Mouse (Mus musculus) spleen, postnatal 10 days (tissue): ENCODE data around the gene Timm22.

Experiments used
- DNase-seq, 2 experiments: peaks; one replicate each; pipeline ENCODE4 v3.0.0; 2021 to 2022; ENCODE audit warnings: low spot score in 2 of 2

The Timm22 gene

DNA sequence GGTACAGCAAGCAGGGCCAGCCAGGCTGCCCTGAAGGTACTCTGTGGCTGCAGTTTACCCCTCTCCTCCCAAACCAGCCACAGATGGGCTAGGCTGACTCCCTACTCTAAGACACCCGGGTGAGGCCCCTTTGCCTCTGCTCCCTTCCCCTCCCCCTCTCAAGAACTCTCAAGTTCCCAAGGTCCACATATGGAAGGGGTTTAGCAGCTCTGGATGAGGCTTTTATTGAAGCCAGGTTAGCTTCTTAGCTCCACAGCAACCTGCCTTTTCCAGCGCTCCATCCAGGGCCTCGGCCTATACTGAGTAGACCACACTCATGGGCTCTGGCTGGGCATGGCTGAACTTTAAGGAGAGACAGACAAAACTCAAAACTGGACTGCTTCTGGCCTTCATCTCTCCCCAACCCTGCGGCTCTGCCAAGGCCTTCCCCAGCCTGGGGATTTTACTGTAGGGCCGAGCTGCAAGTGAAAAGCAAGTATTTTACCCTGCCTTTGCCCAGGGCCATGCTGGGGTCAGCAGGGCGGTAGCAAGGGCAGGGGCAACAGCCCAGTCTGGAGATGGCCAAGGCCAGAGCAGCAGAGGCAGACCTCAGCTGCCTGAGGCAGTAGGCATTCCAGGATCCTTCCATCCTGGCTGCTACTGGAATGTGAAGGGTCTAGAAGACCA, 23.3 kb downstream of the Timm22 start:
- DNase-seq = no peak

- DNase-seq = no peak
These were observed 29.3 kb downstream of the Timm22 start for GRCm38 (mm10) chr11:76436009-76436408.

DNA sequence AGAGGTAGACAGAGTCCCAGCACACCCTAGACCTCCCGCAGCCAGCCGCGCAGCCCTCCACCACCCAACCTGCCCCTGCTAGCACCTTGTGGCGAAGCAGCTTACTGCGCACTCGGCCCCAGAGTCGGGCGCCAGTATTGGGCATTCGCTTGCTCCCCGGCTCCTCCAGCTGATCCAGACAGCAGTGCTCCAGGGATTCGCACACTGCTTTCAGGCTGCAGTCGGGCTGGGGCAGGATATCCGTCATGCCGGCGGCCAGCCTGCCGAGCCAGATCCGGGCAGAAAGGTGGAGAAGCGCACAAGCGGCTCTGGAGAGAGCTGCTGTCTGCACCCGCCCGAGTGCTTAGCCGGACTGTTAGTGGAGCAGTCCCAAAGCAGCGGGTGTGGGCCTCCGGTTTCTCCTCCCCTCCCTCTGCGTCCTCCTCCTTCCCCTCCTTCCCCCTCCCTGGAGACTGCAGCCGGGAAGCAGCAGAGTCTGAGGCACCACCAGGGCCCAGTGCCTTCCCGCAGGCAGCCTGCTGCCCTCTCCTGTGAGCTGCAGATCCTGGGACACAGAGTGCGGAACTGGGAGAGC, 30.2 kb downstream of the Timm22 start:
- DNase-seq = no peak

- no peak for DNase-seq
These were observed 32.9 kb downstream of the Timm22 start for GRCm38 (mm10) chr11:76439666-76440065.

DNA sequence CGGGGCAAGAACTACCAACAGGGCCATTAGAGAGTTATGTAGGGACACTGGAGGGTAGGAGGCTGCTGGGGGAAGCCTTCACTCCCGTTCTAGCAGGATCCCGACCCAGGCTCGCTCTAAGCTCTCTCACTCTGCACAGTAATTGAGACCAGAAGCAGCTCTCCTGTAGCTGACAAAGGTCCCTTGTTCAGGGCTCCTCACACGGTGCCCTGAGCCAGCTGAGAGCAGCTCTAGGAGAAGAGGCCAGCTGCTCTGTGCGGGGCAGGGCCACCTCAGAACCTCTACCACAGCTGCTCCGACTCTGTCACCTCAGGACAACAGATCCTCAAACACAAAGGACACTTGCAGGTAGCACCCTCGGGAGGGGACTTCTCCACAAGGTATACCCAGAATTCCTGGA, 38.7 kb downstream of the Timm22 start:
- no peak for DNase-seq

- no peak for DNase-seq
These were observed 39.5 kb downstream of the Timm22 start for GRCm38 (mm10) chr11:76446251-76446650.

- DNase-seq = no peak
These were observed 42.9 kb downstream of the Timm22 start for GRCm38 (mm10) chr11:76449520-76450201.

DNA sequence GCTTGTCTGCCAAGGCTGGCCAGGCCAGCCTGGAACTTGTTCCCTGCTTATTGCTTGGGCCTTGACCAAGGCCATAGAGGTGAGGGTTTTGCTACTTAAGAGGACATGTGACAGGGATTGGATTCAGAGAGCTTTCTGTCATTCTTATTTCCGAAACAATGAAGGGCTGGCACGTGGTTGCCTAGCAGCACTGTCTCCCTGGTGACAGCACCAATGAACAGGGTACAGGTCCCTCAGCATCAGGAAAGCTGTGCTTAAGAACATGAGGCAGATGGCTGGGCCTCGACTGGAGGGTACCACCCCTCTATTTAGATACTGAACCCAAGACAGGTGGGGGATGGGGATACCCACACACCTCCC, 43.4 kb downstream of the Timm22 start:
- no peak for DNase-seq

DNA sequence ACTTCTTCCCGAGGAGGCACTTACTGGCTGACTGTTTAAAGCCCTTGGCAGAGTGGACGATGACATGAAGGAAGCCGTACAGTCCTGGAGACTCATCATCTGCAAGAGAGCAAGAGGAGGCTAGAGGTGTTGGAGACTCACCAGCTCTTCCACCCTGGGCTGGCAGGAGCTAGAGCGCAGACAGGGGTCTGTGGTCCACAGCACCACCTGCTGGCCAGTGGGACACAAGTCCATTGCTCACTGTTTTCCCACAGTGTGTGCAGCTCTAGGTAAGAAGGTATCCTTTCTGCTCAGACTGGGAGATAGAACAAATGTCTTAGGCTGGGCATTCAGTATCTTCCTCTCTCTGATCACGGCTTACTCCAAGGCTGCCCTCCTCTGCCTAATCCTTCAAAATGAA, 47.7 kb downstream of the Timm22 start:
- peak; percentile 35 to 79 for DNase-seq

DNA sequence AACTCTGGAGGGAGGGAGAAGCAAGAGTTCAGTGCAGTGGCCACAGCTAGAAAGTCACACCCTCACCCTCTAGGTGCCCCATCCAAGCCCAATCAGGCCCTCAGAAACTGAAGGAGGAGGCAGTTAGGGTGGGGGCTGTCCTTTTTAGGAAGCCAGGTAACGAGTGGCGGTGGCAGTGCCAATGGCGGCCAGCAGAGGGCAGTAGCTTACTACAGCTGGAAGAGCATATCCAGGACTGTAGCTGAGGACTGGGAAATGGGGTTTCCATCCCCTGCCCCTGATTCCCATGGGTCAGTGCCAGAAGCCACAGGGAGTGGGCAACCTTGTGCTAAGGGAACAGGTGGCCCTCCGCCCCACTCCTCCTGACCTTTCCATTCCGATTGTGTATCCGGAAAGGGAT, 49.5 kb downstream of the Timm22 start:
- DNase-seq = peak; percentile 83 to 92

- peak in 1 of 2 experiments; percentile 30 for DNase-seq
These were observed 50.1 kb downstream of the Timm22 start for GRCm38 (mm10) chr11:76456897-76457296.

- DNase-seq = no peak
These were observed 52.0 kb downstream of the Timm22 start for GRCm38 (mm10) chr11:76458730-76459129.

GRCm38 (mm10) chr11:76459489-76459888, 52.7 kb downstream of the Timm22 start:
- DNase-seq = no peak

DNA sequence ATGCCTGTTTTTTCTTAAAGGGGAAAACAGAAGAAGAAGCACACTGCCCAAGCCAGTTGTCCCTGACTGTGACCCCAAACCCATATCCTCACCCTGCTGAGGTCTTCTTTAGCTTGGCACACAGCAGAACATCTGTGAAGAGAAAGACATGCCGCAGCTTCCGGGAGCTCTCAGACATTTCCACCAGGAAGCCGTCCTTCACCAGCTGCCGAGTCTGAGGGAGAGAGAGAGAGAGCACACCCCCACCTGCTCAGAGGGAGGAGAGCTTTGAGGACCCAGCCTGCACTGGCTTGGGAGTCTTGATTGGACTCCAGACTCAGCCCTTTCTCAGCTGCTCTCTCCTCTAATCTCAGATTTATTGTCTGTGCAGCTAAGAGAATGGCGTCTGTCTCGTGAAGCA, 54.4 kb downstream of the Timm22 start:
- no peak for DNase-seq

DNA sequence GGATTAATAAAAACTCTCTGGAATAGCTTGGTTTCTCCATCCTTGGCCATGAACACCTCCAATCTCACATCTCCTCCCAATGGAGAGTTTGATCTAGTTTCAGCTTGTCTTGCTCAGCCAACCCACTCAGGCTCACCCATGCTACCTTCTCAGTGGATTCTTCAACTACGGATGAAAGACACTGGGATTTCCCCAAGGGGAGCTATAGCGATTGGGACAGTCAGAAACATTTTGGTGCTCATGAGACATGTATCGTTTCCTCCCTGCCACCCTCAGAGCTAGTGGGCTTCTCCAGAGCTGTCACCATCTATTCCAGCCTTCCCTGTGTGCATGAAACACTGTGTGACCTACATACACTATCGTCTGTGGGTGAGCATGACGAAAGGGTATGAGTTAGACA, 54.9 kb downstream of the Timm22 start:
- DNase-seq = no peak

DNA sequence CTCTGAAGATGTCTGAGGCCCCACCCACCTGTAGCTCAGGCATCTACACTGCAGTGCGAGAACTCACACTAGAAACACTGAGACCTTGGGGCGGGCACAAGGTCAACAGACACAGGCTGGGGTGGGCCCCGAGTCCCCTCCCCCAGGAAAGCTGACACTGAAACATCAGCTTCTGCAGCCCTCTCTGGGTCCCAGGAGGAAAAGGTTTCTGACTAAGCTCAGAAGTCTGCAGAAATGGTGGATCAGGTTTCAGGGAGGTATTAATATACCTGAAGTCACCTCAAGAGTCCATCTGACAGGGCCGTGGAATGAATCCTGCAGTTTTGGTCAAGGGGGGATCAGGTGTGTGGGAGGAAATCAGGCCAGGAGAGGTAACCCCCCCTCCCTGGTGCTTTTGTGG, 59.1 kb downstream of the Timm22 start:
- no peak for DNase-seq
